Comparison of ENCODE assay signal across 24 mouse cellular contexts in genomic region chr1:160086651-160087050, GRCm38 (mm10). TPM values are rescaled to one million over a fixed set of nuclear protein-coding genes. Genes with fewer than 3 reads are reported as not detected.
DNase-seq lines count a peak whose midpoint lies in the region; ATAC-seq and TF ChIP-seq lines count a peak whose summit lies in the region.
"Had no signal": no experiment of that assay in that cellular context is flagged by ENCODE, and none has a peak within 500 bp of the region (broad histone marks: within the 10 kb centered on the region; RNA-seq: fewer than 3 reads in every experiment).

No protein-coding gene starts in this region.

- no peak overlapping the region for H3K9ac ChIP-seq in hindbrain, embryonic 13.5 days
- no peak overlapping the region for H3K9ac ChIP-seq in hindbrain, postnatal 0 days (replicated peaks; ENCODE audit: low read length)
- H3K9ac ChIP-seq in midbrain, postnatal 0 days (replicated peaks; ENCODE audit: low read length, poor library complexity, severe bottlenecking) = no peak overlapping the region
- no peak overlapping the region for H3K9ac ChIP-seq in midbrain, embryonic 13.5 days (replicated peaks)
- no peak overlapping the region for H3K9ac ChIP-seq in neural tube, embryonic 15.5 days (replicated peaks)
- H3K9ac ChIP-seq: embryonic facial prominence, embryonic 13.5 days; embryonic facial prominence, embryonic 15.5 days; forebrain, embryonic 12.5 days had no signal

- no peak overlapping the region for H3K4me3 ChIP-seq in hindbrain, embryonic 13.5 days
- H3K4me3 ChIP-seq in hindbrain, postnatal 0 days (ENCODE audit: low read length) = no peak overlapping the region
- H3K4me3 ChIP-seq in midbrain, postnatal 0 days (ENCODE audit: low read depth, low read length) = no peak overlapping the region
- H3K4me3 ChIP-seq in midbrain, embryonic 13.5 days (replicated peaks) = no peak overlapping the region
- H3K4me3 ChIP-seq in neural tube, embryonic 15.5 days (replicated peaks) = no peak overlapping the region
- H3K4me3 ChIP-seq in thymus, adult 2 months (ENCODE audit: control insufficient read depth, insufficient read depth, low read length) = no peak overlapping the region
- H3K4me3 ChIP-seq: embryonic facial prominence, embryonic 13.5 days; embryonic facial prominence, embryonic 15.5 days; erythroblast, embryonic 14.5 days; forebrain, embryonic 10.5 days; forebrain, embryonic 12.5 days had no signal

- 0 out of 2 replicates have a peak, but pooled peaks cover 6% of the 10 kb centered on the region for H3K27me3 ChIP-seq in hindbrain, embryonic 13.5 days
- no peaks in the 10 kb centered on the region for H3K27me3 ChIP-seq in hindbrain, postnatal 0 days (ENCODE audit: insufficient read depth, low read length)
- no peaks in the 10 kb centered on the region for H3K27me3 ChIP-seq in midbrain, postnatal 0 days (ENCODE audit: insufficient read depth, low read length)
- H3K27me3 ChIP-seq in midbrain, embryonic 13.5 days = no peaks in the 10 kb centered on the region
- H3K27me3 ChIP-seq in neural tube, embryonic 15.5 days (replicated peaks) = peaks cover 9% of the 10 kb centered on the region
- H3K27me3 ChIP-seq in thymus, adult 2 months (ENCODE audit: control insufficient read depth, insufficient read depth, low read length) = no peaks in the 10 kb centered on the region
- H3K27me3 ChIP-seq: embryonic facial prominence, embryonic 13.5 days; embryonic facial prominence, embryonic 15.5 days; forebrain, embryonic 12.5 days had no signal

- no peak for TF ChIP-seq POLR2A in thymus, adult 2 months (IDR thresholded peaks at IDR 0.05; ENCODE audit: control insufficient read depth, extremely low read depth, insufficient read depth, low read length, poor library complexity)

- H3K36me3 ChIP-seq in hindbrain, embryonic 13.5 days = no peaks in the 10 kb centered on the region
- H3K36me3 ChIP-seq in hindbrain, postnatal 0 days (ENCODE audit: insufficient read depth, low read length) = no peaks in the 10 kb centered on the region
- no peaks in the 10 kb centered on the region for H3K36me3 ChIP-seq in midbrain, postnatal 0 days (ENCODE audit: insufficient read depth, low read length)
- H3K36me3 ChIP-seq in midbrain, embryonic 13.5 days = no peaks in the 10 kb centered on the region
- H3K36me3 ChIP-seq in neural tube, embryonic 15.5 days = no peaks in the 10 kb centered on the region
- no peaks in the 10 kb centered on the region for H3K36me3 ChIP-seq in thymus, adult 2 months (ENCODE audit: control insufficient read depth, insufficient read depth, low read length)
- H3K36me3 ChIP-seq: embryonic facial prominence, embryonic 13.5 days; embryonic facial prominence, embryonic 15.5 days; forebrain, embryonic 10.5 days; forebrain, embryonic 12.5 days had no signal

- WGBS in hindbrain, embryonic 13.5 days = 64% methylated on average over 2 of the region's 2 CpGs
- 80% methylated on average over 2 of the region's 2 CpGs for WGBS in hindbrain, postnatal 0 days
- WGBS in midbrain, postnatal 0 days = 81% methylated on average over 2 of the region's 2 CpGs
- WGBS in midbrain, embryonic 13.5 days = 88% methylated on average over 2 of the region's 2 CpGs
- WGBS in neural tube, embryonic 15.5 days = 36% methylated on average over 2 of the region's 2 CpGs
- 85% methylated on average over 2 of the region's 2 CpGs for WGBS in thymus, adult 2 months

- H3K4me2 ChIP-seq in hindbrain, embryonic 13.5 days = no peak overlapping the region
- H3K4me2 ChIP-seq in hindbrain, postnatal 0 days (ENCODE audit: low read depth, low read length) = no peak overlapping the region
- H3K4me2 ChIP-seq in midbrain, postnatal 0 days (ENCODE audit: low read depth, low read length, poor library complexity, severe bottlenecking) = no peak overlapping the region
- H3K4me2 ChIP-seq in midbrain, embryonic 13.5 days (replicated peaks) = no peak overlapping the region
- no peak overlapping the region for H3K4me2 ChIP-seq in neural tube, embryonic 15.5 days
- H3K4me2 ChIP-seq: embryonic facial prominence, embryonic 13.5 days; embryonic facial prominence, embryonic 15.5 days; forebrain, embryonic 12.5 days had no signal

- peak; percentile 50; the same call in 1 of the 2 replicates for ATAC-seq in hindbrain, embryonic 13.5 days (ENCODE audit: low FRiP score)
- no peak for ATAC-seq in hindbrain, postnatal 0 days
- ATAC-seq in midbrain, postnatal 0 days (ENCODE audit: low FRiP score) = no peak
- no peak for ATAC-seq in midbrain, embryonic 13.5 days
- peak; percentile 84 for ATAC-seq in neural tube, embryonic 15.5 days (ENCODE audit: low FRiP score)
- ATAC-seq: forebrain, embryonic 14.5 days had no signal

- H3K9me3 ChIP-seq in hindbrain, embryonic 13.5 days = no peaks in the 10 kb centered on the region
- no peaks in the 10 kb centered on the region for H3K9me3 ChIP-seq in hindbrain, postnatal 0 days (ENCODE audit: low read length)
- no peaks in the 10 kb centered on the region for H3K9me3 ChIP-seq in midbrain, postnatal 0 days (ENCODE audit: low read length)
- no peaks in the 10 kb centered on the region for H3K9me3 ChIP-seq in midbrain, embryonic 13.5 days
- H3K9me3 ChIP-seq in neural tube, embryonic 15.5 days (replicated peaks) = no peaks in the 10 kb centered on the region
- H3K9me3 ChIP-seq: embryonic facial prominence, embryonic 13.5 days; embryonic facial prominence, embryonic 15.5 days; forebrain, embryonic 10.5 days; forebrain, embryonic 12.5 days had no signal

- TF ChIP-seq CTCF in hindbrain, postnatal 0 days (IDR thresholded peaks at IDR 0.05; ENCODE audit: low read depth) = no peak
- TF ChIP-seq CTCF in midbrain, postnatal 0 days (IDR thresholded peaks at IDR 0.05) = no peak
- TF ChIP-seq CTCF in thymus, adult 2 months (IDR thresholded peaks at IDR 0.05; ENCODE audit: borderline replicate concordance, control insufficient read depth, extremely low read depth, insufficient read depth, low read length, poor library complexity) = no peak

- no peak overlapping the region for H3K27ac ChIP-seq in hindbrain, embryonic 13.5 days
- no peak overlapping the region for H3K27ac ChIP-seq in hindbrain, postnatal 0 days
- H3K27ac ChIP-seq in midbrain, postnatal 0 days (ENCODE audit: low read depth, low read length) = no peak overlapping the region
- no peak overlapping the region for H3K27ac ChIP-seq in midbrain, embryonic 13.5 days
- H3K27ac ChIP-seq in neural tube, embryonic 15.5 days (replicated peaks) = no peak overlapping the region
- H3K27ac ChIP-seq in thymus, adult 2 months (ENCODE audit: control insufficient read depth, insufficient read depth, low read length) = no peak overlapping the region
- H3K27ac ChIP-seq: embryonic facial prominence, embryonic 13.5 days; embryonic facial prominence, embryonic 15.5 days; forebrain, embryonic 10.5 days; forebrain, embryonic 12.5 days had no signal

- no peak for DNase-seq in hindbrain, postnatal 0 days (ENCODE audit: low spot score)
- peak; percentile 2 for DNase-seq in midbrain, postnatal 0 days (ENCODE audit: low spot score)
- DNase-seq in 3T3-L1 (ENCODE audit: low read depth, low spot score) = peak; percentile 39
- no peak for DNase-seq in thymus, adult 2 months
- DNase-seq: adrenal gland, adult 2 months; adrenal gland, postnatal 10 days; adrenal gland, postnatal 25 days; cerebellum, adult 11 months; cerebellum, adult 18-20 months; cerebellum, adult 8-10 months; cerebellum, adult 9-11 months; cerebellum, postnatal 14 days; cerebellum, postnatal 36 days; embryo, embryonic 11 days had no signal

- H3K4me1 ChIP-seq in hindbrain, embryonic 13.5 days (replicated peaks) = no peaks in the 10 kb centered on the region
- no peaks in the 10 kb centered on the region for H3K4me1 ChIP-seq in hindbrain, postnatal 0 days (ENCODE audit: insufficient read depth, low read length)
- no peaks in the 10 kb centered on the region for H3K4me1 ChIP-seq in midbrain, postnatal 0 days (ENCODE audit: insufficient read depth, low read length)
- H3K4me1 ChIP-seq in midbrain, embryonic 13.5 days (replicated peaks) = no peaks in the 10 kb centered on the region
- H3K4me1 ChIP-seq in neural tube, embryonic 15.5 days = no peaks in the 10 kb centered on the region
- H3K4me1 ChIP-seq in thymus, adult 2 months (replicated peaks; ENCODE audit: control insufficient read depth, insufficient read depth, low read length) = no peaks in the 10 kb centered on the region
- H3K4me1 ChIP-seq: embryonic facial prominence, embryonic 13.5 days; embryonic facial prominence, embryonic 15.5 days; forebrain, embryonic 10.5 days; forebrain, embryonic 12.5 days had no signal

RNA-seq across cellular contexts. Expression of gene 4930523C07Rik, which starts 42.5 kb away (rescaled TPM):
- polyA plus RNA-seq in hindbrain, embryonic 13.5 days (2015; fragmentation: Nextera tagmentation; extraction: Ambion mirVana) = 1.5 and 3.7 TPM in 2 replicates
- total RNA-seq in hindbrain, postnatal 0 days (2014; rRNA removed) = 1.6 and 2.1 TPM in 2 replicates
- 2.8 and 3.6 TPM in 2 replicates for polyA plus RNA-seq in hindbrain, postnatal 0 days (2015; fragmentation: Nextera tagmentation; extraction: Ambion mirVana)
- total RNA-seq in midbrain, postnatal 0 days (2014; rRNA removed) = 1.6 and 1.9 TPM in 2 replicates
- polyA plus RNA-seq in midbrain, postnatal 0 days (2015; fragmentation: Nextera tagmentation; extraction: Ambion mirVana) = 2.0 and 2.5 TPM in 2 replicates
- polyA plus RNA-seq in midbrain, embryonic 13.5 days (2015; fragmentation: Nextera tagmentation; extraction: Ambion mirVana) = 1.1 and 1.2 TPM in 2 replicates
- polyA plus RNA-seq in neural tube, embryonic 15.5 days (2015; fragmentation: Nextera tagmentation; extraction: Ambion mirVana) = 3.4 and 9.2 TPM in 2 replicates
- polyA plus RNA-seq in thymus, adult 2 months (2012; rRNA removed) = 25.8 and 26.5 TPM in 2 replicates
- total RNA-seq: MEL had no signal

Comparison
In these comparisons a context has a peak if more than half of its experiments do, and no peak if none do; other contexts are left out.
1. ATAC-seq: peak in hindbrain, embryonic 13.5 days (single experiment) and neural tube, embryonic 15.5 days (single experiment); none in hindbrain, postnatal 0 days (single experiment), midbrain, postnatal 0 days (single experiment) and midbrain, embryonic 13.5 days (single experiment).
2. DNase-seq: peak in midbrain, postnatal 0 days (single experiment) and 3T3-L1 (single experiment); none in hindbrain, postnatal 0 days (single experiment) and thymus, adult 2 months (single experiment).